Mouse (Mus musculus): Measurements from ENCODE around the gene Pgpep1. TPM values are rescaled to one million over a fixed set of nuclear protein-coding genes. Genes with fewer than 3 reads are reported as not detected.

Gene Pgpep1
- polyA plus RNA-seq, 1 experiment = 52.0 TPM

GRCm38 (mm10) chr8:70613763-70614162 lies 46.4 kb downstream of the Pgpep1 start:
- 7% methylated on average over 1 of the region's 1 CpGs for WGBS
- no peak for DNase-seq (ENCODE audit: low read depth, low spot score)

GRCm38 (mm10) chr8:70611849-70612248 lies 48.3 kb downstream of the Pgpep1 start:
- DNase-seq (ENCODE audit: low read depth, low spot score) = no peak

GRCm38 (mm10) chr8:70610796-70611771 lies 49.1 kb downstream of the Pgpep1 start:
- under 1% methylated on average over 54 of the region's 54 CpGs for WGBS
- no peak for DNase-seq (ENCODE audit: low read depth, low spot score)

More at GRCm38 (mm10) chr8:70611849-70612248, 48.3 kb downstream of the Pgpep1 start:
- WGBS = under 1% methylated on average over 6 of the region's 6 CpGs

GRCm38 (mm10) chr8:70609849-70610795 lies 50.1 kb downstream of the Pgpep1 start:
- DNase-seq (ENCODE audit: low read depth, low spot score) = no peak
- under 1% methylated on average over 43 of the region's 45 CpGs for WGBS

- no peak for DNase-seq (ENCODE audit: low read depth, low spot score)
- WGBS = under 1% methylated on average over 38 of the region's 39 CpGs
Measured at GRCm38 (mm10) chr8:70609368-70609848, 50.8 kb downstream of the Pgpep1 start.

- WGBS = 5% methylated on average over 26 of the region's 26 CpGs
- DNase-seq (ENCODE audit: low read depth, low spot score) = no peak
Measured at GRCm38 (mm10) chr8:70608749-70609367, 51.3 kb downstream of the Pgpep1 start, which contains the start of gene Ssbp4. Ssbp4 (minus strand) TSS chr8:70608872.

- under 1% methylated on average over 84 of the region's 84 CpGs for WGBS
- no peak for DNase-seq (ENCODE audit: low read depth, low spot score)
Measured at GRCm38 (mm10) chr8:70607898-70608748, 52.1 kb downstream of the Pgpep1 start.

- 22% methylated on average over 6 of the region's 6 CpGs for WGBS
- no peak for DNase-seq (ENCODE audit: low read depth, low spot score)
Measured at GRCm38 (mm10) chr8:70607603-70607897, 52.6 kb downstream of the Pgpep1 start.

- WGBS = 52% methylated on average over 18 of the region's 18 CpGs
- DNase-seq (ENCODE audit: low read depth, low spot score) = no peak
Measured at GRCm38 (mm10) chr8:70606780-70607602, 53.2 kb downstream of the Pgpep1 start.

- DNase-seq (ENCODE audit: low read depth, low spot score) = no peak
- WGBS = 84% methylated on average over 9 of the region's 9 CpGs
Measured at GRCm38 (mm10) chr8:70605871-70606779, 54.1 kb downstream of the Pgpep1 start.

GRCm38 (mm10) chr8:70604558-70604957 lies 55.6 kb downstream of the Pgpep1 start:
- no peak for DNase-seq (ENCODE audit: low read depth, low spot score)
- 89% methylated on average over 7 of the region's 7 CpGs for WGBS

GRCm38 (mm10) chr8:70602139-70602811 lies 57.9 kb downstream of the Pgpep1 start:
- 92% methylated on average over 13 of the region's 13 CpGs for WGBS
- no peak for DNase-seq (ENCODE audit: low read depth, low spot score)

GRCm38 (mm10) chr8:70601271-70601649 lies 58.9 kb downstream of the Pgpep1 start:
- 9% methylated on average over 26 of the region's 26 CpGs for WGBS
- no peak for DNase-seq (ENCODE audit: low read depth, low spot score)

- WGBS = 60% methylated on average over 10 of the region's 10 CpGs
Measured at GRCm38 (mm10) chr8:70600473-70601270, 59.5 kb downstream of the Pgpep1 start.

GRCm38 (mm10) chr8:70599507-70600290 lies 60.5 kb downstream of the Pgpep1 start:
- DNase-seq (ENCODE audit: low read depth, low spot score) = no peak
- WGBS = 89% methylated on average over 12 of the region's 12 CpGs

More at GRCm38 (mm10) chr8:70600473-70601270, 59.5 kb downstream of the Pgpep1 start:
- DNase-seq (ENCODE audit: low read depth, low spot score) = no peak
